Mouse (Mus musculus) C2C12 (cell line): ENCODE measurements around the gene Gm42420.

Experiments
- CTCF ChIP-seq: IDR thresholded peaks from one replicate; pipeline ENCODE4 v1.5.1; 2011; ENCODE audit not compliant: control insufficient read depth, insufficient read depth, insufficient read length
- MAX ChIP-seq: IDR thresholded peaks from one replicate; pipeline ENCODE4 v1.6.1; 2011; ENCODE audit warnings: mild to moderate bottlenecking, control low read depth
- MYOD1 ChIP-seq: IDR thresholded peaks from one replicate; pipeline ENCODE4 v1.6.1; 2011; ENCODE audit warnings: low read depth; ENCODE audit not compliant: control insufficient read depth, insufficient read length

DNA sequence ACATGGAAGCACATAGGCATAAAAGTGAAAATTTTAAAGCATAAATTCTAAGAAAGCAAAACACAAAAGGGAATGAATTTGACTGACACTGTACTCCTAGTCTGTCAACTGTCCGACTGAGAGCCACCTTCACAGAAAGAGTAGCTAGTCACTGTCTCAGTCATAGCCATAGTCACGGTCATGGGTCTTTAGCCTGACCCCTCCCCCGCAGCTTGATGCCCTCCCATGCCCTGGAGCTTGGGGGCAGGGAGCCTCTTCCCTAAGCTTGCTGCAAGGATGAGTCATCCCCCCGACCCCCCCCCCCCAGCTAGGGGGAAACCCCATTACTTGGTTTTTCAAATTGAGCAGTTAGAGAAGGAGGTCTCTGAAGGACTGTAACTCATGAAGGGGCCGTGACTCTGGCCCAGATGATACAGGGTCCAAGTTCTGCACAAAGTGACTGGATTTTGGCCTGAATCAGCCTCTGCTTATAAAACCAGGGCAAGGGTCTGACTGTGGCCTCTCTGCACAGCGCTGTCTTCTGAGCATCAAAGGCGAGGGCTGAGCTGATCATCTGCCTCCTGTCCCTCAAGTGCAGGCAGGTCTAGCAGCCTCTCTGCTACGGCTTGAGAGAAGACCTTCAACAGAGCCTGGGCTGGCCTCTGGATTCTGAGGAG, 33.4 kb upstream of the Gm42420 start:
- TF ChIP-seq MYOD1 (no peak), CTCF (no peak), MAX (no peak)
